Mouse (Mus musculus): ENCODE measurements at regions not wholly inside any gene's neighbourhood (a gene's known extent, or its start where the extent isn't known, plus 50 kb on each side); places are given as distances from the start of the nearest gene placed in this dataset.

- WGBS = 55% methylated on average over 9 of the region's 9 CpGs
- no peak for DNase-seq (ENCODE audit: low spot score)
- no peak overlapping the region for H3K4me3 ChIP-seq
- peaks cover 87% of the 10 kb centered on the region for H3K27me3 ChIP-seq (ENCODE audit: low read depth, poor library complexity, severe bottlenecking)
- no peak overlapping the region for H3K27ac ChIP-seq
- H3K9me3 ChIP-seq (replicated peaks) = no peaks in the 10 kb centered on the region
- H3K4me1 ChIP-seq = peaks cover 25% of the 10 kb centered on the region
- no peaks in the 10 kb centered on the region for H3K36me3 ChIP-seq
Measured at GRCm38 (mm10) chr19:59395739-59396138, 50.2 kb upstream of the Pdzd8 start.

- Histone ChIP-seq H3K4me1 (peaks cover 32% of the 10 kb centered on the region), H3K4me3 (no peak overlapping the region), H3K27ac (no peak overlapping the region), H3K27me3 (ENCODE audit: low read depth, poor library complexity, severe bottlenecking) (peaks cover 87% of the 10 kb centered on the region), H3K9me3 (replicated peaks) (no peaks in the 10 kb centered on the region), H3K36me3 (no peaks in the 10 kb centered on the region)
- DNase-seq (ENCODE audit: low spot score) = no peak
- 84% methylated on average over 3 of the region's 3 CpGs for WGBS
Measured at GRCm38 (mm10) chr19:59396506-59396905, 50.9 kb upstream of the Pdzd8 start.

GRCm38 (mm10) chr19:59399849-59400585 is 54.4 kb upstream of the Pdzd8 start:
- DNase-seq (ENCODE audit: low spot score) = no peak
- Histone ChIP-seq H3K27ac (no peak overlapping the region), H3K4me3 (no peak overlapping the region), H3K4me1 (peaks cover 22% of the 10 kb centered on the region), H3K9me3 (replicated peaks) (no peaks in the 10 kb centered on the region), H3K36me3 (no peaks in the 10 kb centered on the region), H3K27me3 (ENCODE audit: low read depth, poor library complexity, severe bottlenecking) (peaks cover 82% of the 10 kb centered on the region)
- whole genome bisulfite sequencing = 16% methylated on average over 11 of the region's 11 CpGs

GRCm38 (mm10) chr19:59401304-59401703 is 55.7 kb upstream of the Pdzd8 start:
- no peak overlapping the region for H3K27ac ChIP-seq
- H3K4me1 ChIP-seq = peaks cover 19% of the 10 kb centered on the region
- peaks cover 77% of the 10 kb centered on the region for H3K27me3 ChIP-seq (ENCODE audit: low read depth, poor library complexity, severe bottlenecking)
- H3K36me3 ChIP-seq = no peaks in the 10 kb centered on the region
- WGBS = 71% methylated on average over 3 of the region's 3 CpGs
- no peaks in the 10 kb centered on the region for H3K9me3 ChIP-seq (replicated peaks)
- H3K4me3 ChIP-seq = no peak overlapping the region
- no peak for DNase-seq (ENCODE audit: low spot score)

- Histone ChIP-seq H3K27ac (no peak overlapping the region), H3K4me3 (no peak overlapping the region), H3K36me3 (no peaks in the 10 kb centered on the region), H3K4me1 (peaks cover 19% of the 10 kb centered on the region), H3K27me3 (ENCODE audit: low read depth, poor library complexity, severe bottlenecking) (peaks cover 69% of the 10 kb centered on the region), H3K9me3 (replicated peaks) (no peaks in the 10 kb centered on the region)
- WGBS = 93% methylated on average over 4 of the region's 4 CpGs
- no peak for DNase-seq (ENCODE audit: low spot score)
Measured at GRCm38 (mm10) chr19:59402097-59402496, 56.1 kb upstream of the Emx2 start.

- peaks cover 19% of the 10 kb centered on the region for H3K4me1 ChIP-seq
- WGBS = 96% methylated on average over 2 of the region's 2 CpGs
Measured at GRCm38 (mm10) chr19:59404082-59404481, 54.1 kb upstream of the Emx2 start.

GRCm38 (mm10) chr19:59404766-59405165 is 53.4 kb upstream of the Emx2 start:
- Histone ChIP-seq H3K27ac (no peak overlapping the region), H3K4me3 (no peak overlapping the region), H3K9me3 (replicated peaks) (no peaks in the 10 kb centered on the region), H3K27me3 (ENCODE audit: low read depth, poor library complexity, severe bottlenecking) (peaks cover 56% of the 10 kb centered on the region), H3K36me3 (no peaks in the 10 kb centered on the region), H3K4me1 (peaks cover 17% of the 10 kb centered on the region)
- no peak for DNase-seq (ENCODE audit: low spot score)
- 67% methylated on average over 1 of the region's 1 CpGs for WGBS

More at GRCm38 (mm10) chr19:59404082-59404481, 54.1 kb upstream of the Emx2 start:
- H3K27ac ChIP-seq = no peak overlapping the region
- H3K27me3 ChIP-seq (ENCODE audit: low read depth, poor library complexity, severe bottlenecking) = peaks cover 60% of the 10 kb centered on the region
- H3K36me3 ChIP-seq = no peaks in the 10 kb centered on the region
- no peak overlapping the region for H3K4me3 ChIP-seq
- no peak for DNase-seq (ENCODE audit: low spot score)
- no peaks in the 10 kb centered on the region for H3K9me3 ChIP-seq (replicated peaks)

GRCm38 (mm10) chr19:59405616-59406015 is 52.6 kb upstream of the Emx2 start:
- Histone ChIP-seq H3K9me3 (replicated peaks) (no peaks in the 10 kb centered on the region), H3K36me3 (no peaks in the 10 kb centered on the region), H3K4me3 (no peak overlapping the region), H3K27ac (no peak overlapping the region), H3K4me1 (peaks cover 8% of the 10 kb centered on the region), H3K27me3 (ENCODE audit: low read depth, poor library complexity, severe bottlenecking) (peaks cover 56% of the 10 kb centered on the region)
- no peak for DNase-seq (ENCODE audit: low spot score)
- 92% methylated on average over 5 of the region's 5 CpGs for WGBS

GRCm38 (mm10) chr19:59408094-59408493 is 50.1 kb upstream of the Emx2 start:
- H3K36me3 ChIP-seq = no peaks in the 10 kb centered on the region
- WGBS = 78% methylated on average over 2 of the region's 2 CpGs
- DNase-seq (ENCODE audit: low spot score) = no peak
- H3K27me3 ChIP-seq (ENCODE audit: low read depth, poor library complexity, severe bottlenecking) = peaks cover 50% of the 10 kb centered on the region
- no peaks in the 10 kb centered on the region for H3K4me1 ChIP-seq
- no peaks in the 10 kb centered on the region for H3K9me3 ChIP-seq (replicated peaks)
- H3K4me3 ChIP-seq = no peak overlapping the region
- H3K27ac ChIP-seq = no peak overlapping the region

Measured in limb, embryonic 10.5 days (tissue).